Mouse (Mus musculus) E14TG2a.4 (cell line): ENCODE results near the gene Adam19.

Experiments
- CTCF ChIP-seq: conservative IDR thresholded peaks from 2 replicates; pipeline ENCODE4 v1.5.1; 2014; ENCODE audit warnings: low read length
- NANOG ChIP-seq: IDR thresholded peaks from 2 replicates; pipeline ENCODE4 v1.6.1; 2014; ENCODE audit warnings: borderline replicate concordance, low read length, mixed read lengths

DNA sequence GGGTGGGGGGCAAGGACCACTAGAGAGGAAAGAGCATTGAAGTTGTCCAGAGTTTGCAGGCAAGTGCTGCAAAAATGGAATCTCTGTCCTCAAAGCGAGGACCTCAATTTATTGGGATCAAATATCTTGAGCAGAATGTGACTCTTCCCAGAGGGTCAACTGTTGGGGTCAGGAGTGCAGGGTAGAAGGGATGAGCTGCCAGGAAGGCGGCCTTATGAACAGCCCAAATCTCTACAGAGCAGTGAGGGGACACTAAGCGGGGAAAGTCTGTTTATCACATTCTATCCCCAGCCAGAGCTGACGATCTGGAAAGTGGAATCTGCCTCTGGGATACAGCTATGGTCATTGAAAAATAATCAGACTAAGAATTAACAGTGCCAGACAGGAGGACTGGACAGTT lies 138.4 kb downstream of the Adam19 start:
- no peak for TF ChIP-seq CTCF
- no peak for TF ChIP-seq NANOG
